Mouse (Mus musculus): Measurements from ENCODE around the gene Psmb3.

Gene Psmb3

GRCm38 (mm10) chr11:97668160-97668559, 35.0 kb upstream of the Psmb3 start:
- no peak for DNase-seq (ENCODE audit: low read depth, low spot score)

- no peak for DNase-seq (ENCODE audit: low read depth, low spot score)
Measured at GRCm38 (mm10) chr11:97669268-97669667, 33.9 kb upstream of the Psmb3 start.

GRCm38 (mm10) chr11:97669829-97670228, 33.4 kb upstream of the Psmb3 start:
- no peak for DNase-seq (ENCODE audit: low read depth, low spot score)

GRCm38 (mm10) chr11:97670234-97671176, 32.7 kb upstream of the Psmb3 start:
- no peak for DNase-seq (ENCODE audit: low read depth, low spot score)

- no peak for DNase-seq (ENCODE audit: low read depth, low spot score)
Measured at GRCm38 (mm10) chr11:97671177-97671527, 32.0 kb upstream of the Psmb3 start.

- DNase-seq (ENCODE audit: low read depth, low spot score) = no peak
Measured at GRCm38 (mm10) chr11:97673148-97673547, 30.1 kb upstream of the Psmb3 start.

GRCm38 (mm10) chr11:97676050-97676754, 27.0 kb upstream of the Psmb3 start:
- DNase-seq (ENCODE audit: low read depth, low spot score) = no peak

GRCm38 (mm10) chr11:97677381-97677780, 25.8 kb upstream of the Psmb3 start:
- DNase-seq (ENCODE audit: low read depth, low spot score) = no peak

GRCm38 (mm10) chr11:97677842-97678241, 25.4 kb upstream of the Psmb3 start:
- DNase-seq (ENCODE audit: low read depth, low spot score) = no peak

GRCm38 (mm10) chr11:97678301-97678700, 24.9 kb upstream of the Psmb3 start:
- DNase-seq (ENCODE audit: low read depth, low spot score) = no peak

GRCm38 (mm10) chr11:97680430-97680829, 22.8 kb upstream of the Psmb3 start:
- no peak for DNase-seq (ENCODE audit: low read depth, low spot score)

GRCm38 (mm10) chr11:97682504-97683055, 20.6 kb upstream of the Psmb3 start:
- no peak for DNase-seq (ENCODE audit: low read depth, low spot score)

- no peak for DNase-seq (ENCODE audit: low read depth, low spot score)
Measured at GRCm38 (mm10) chr11:97684063-97684680, 19.0 kb upstream of the Psmb3 start.

- DNase-seq (ENCODE audit: low read depth, low spot score) = no peak
Measured at GRCm38 (mm10) chr11:97684766-97685165, 18.4 kb upstream of the Psmb3 start.

GRCm38 (mm10) chr11:97685613-97686321, 17.4 kb upstream of the Psmb3 start, which contains the start of gene Cisd3:
Cisd3 (plus strand) TSS chr11:97685826.
- peak; percentile 76 for DNase-seq (ENCODE audit: low read depth, low spot score)

GRCm38 (mm10) chr11:97686322-97686908, 16.8 kb upstream of the Psmb3 start:
- no peak for DNase-seq (ENCODE audit: low read depth, low spot score)

GRCm38 (mm10) chr11:97687061-97687460, 16.1 kb upstream of the Psmb3 start:
- DNase-seq (ENCODE audit: low read depth, low spot score) = no peak

GRCm38 (mm10) chr11:97689861-97690260, 13.3 kb upstream of the Psmb3 start:
- DNase-seq (ENCODE audit: low read depth, low spot score) = no peak

GRCm38 (mm10) chr11:97694435-97694834, 8.8 kb upstream of the Psmb3 start:
- no peak for DNase-seq (ENCODE audit: low read depth, low spot score)

GRCm38 (mm10) chr11:97694921-97695711, 8.1 kb upstream of the Psmb3 start:
- DNase-seq (ENCODE audit: low read depth, low spot score) = no peak

Measured in retina, adult 2 months (tissue).